Mouse (Mus musculus): ENCODE measurements around the gene Itpr2.

GRCm38 (mm10) chr6:146313396-146313795 lies 188.6 kb downstream of the Itpr2 start:
- TF ChIP-seq POLR2A (IDR thresholded peaks at IDR 0.05; ENCODE audit: borderline replicate concordance, insufficient read depth, low read length) (no peak), CTCF (IDR thresholded peaks at IDR 0.05; ENCODE audit: borderline replicate concordance, insufficient read depth, low read depth, low read length) (no peak)

All from cerebellum, adult 2 months (tissue).